Mouse (Mus musculus) liver, embryonic 11.5 days (tissue): ENCODE measurements around the gene Cbx3. TPM values are rescaled to one million over a fixed set of nuclear protein-coding genes. Genes with fewer than 3 reads are reported as not detected.

Source experiments
- ATAC-seq: fragments of 200-750 bp; cut with Nextera tagmentation; replicated peaks from 2 replicates; pipeline ENCODE4 v1.8.0; 2017; ENCODE audit warnings: moderate number of reproducible peaks, mild to moderate bottlenecking, moderate TSS enrichment, moderate library complexity; ENCODE audit not compliant: low FRiP score
- DNase-seq: peaks from one replicate; pipeline ENCODE4 v3.0.0-alpha.2; 2017; ENCODE audit warnings: low spot score
- H3K27ac ChIP-seq: fragments of 300-500 bp; sonication (generic); 2 replicates; pipeline ENCODE4 v1.5.1; 2014; ENCODE audit warnings: mild to moderate bottlenecking, low read depth, low read length, control low read depth
- H3K27me3 ChIP-seq: fragments of 300-500 bp; sonication (generic); replicated peaks from 2 replicates; pipeline ENCODE4 v1.6.1; 2014; ENCODE audit warnings: low read length, mixed read lengths; ENCODE audit not compliant: control insufficient read depth, insufficient read depth
- H3K36me3 ChIP-seq: fragments of 300-500 bp; sonication (generic); 2 replicates; pipeline ENCODE4 v1.6.1; 2014; ENCODE audit warnings: mild to moderate bottlenecking, low read length, moderate library complexity, mixed read lengths; ENCODE audit not compliant: control insufficient read depth, insufficient read depth
- H3K4me1 ChIP-seq: fragments of 300-500 bp; sonication (generic); replicated peaks from 2 replicates; pipeline ENCODE4 v1.6.1; 2014; ENCODE audit warnings: low read length, mixed read lengths; ENCODE audit not compliant: control insufficient read depth, insufficient read depth
- H3K4me2 ChIP-seq: fragments of 300-500 bp; sonication (generic); 2 replicates; pipeline ENCODE4 v1.6.1; 2014; ENCODE audit warnings: mild to moderate bottlenecking, control low read depth, moderate library complexity
- H3K4me3 ChIP-seq: fragments of 300-500 bp; sonication (generic); 2 replicates; pipeline ENCODE4 v1.5.1; 2014; ENCODE audit warnings: low read depth, low read length, control low read depth
- H3K9ac ChIP-seq: fragments of 300-500 bp; sonication (generic); 2 replicates; pipeline ENCODE4 v1.6.1; 2014; ENCODE audit warnings: low read depth, low read length, control low read depth
- H3K9me3 ChIP-seq: fragments of 300-500 bp; sonication (generic); 2 replicates; pipeline ENCODE4 v1.6.1; 2016; ENCODE audit warnings: low read length, inconsistent platforms, mixed read lengths; ENCODE audit not compliant: control insufficient read depth
- WGBS: fragments of 180-500 bp; shearing (Covaris S2); extraction: QIAGEN DNeasy Blood & Tissue Kit; methylation state at CpG from one replicate; pipeline ENCODE4 v1.1.7; 2014; 5-methylcytosine and 5-hydroxymethylcytosine counted together
- polyA plus RNA-seq: library from polyadenylated mRNA; unstranded; fragments of >200 nt; fragmentation: Nextera tagmentation; extraction: Ambion mirVana; gene quantifications from 2 replicates; pipeline ENCODE4 v1.2.1, GENCODE M21; 2014

Cbx3 gene
- polyA plus RNA-seq, 1 experiment from 2014 or later = 477 TPM

DNA sequence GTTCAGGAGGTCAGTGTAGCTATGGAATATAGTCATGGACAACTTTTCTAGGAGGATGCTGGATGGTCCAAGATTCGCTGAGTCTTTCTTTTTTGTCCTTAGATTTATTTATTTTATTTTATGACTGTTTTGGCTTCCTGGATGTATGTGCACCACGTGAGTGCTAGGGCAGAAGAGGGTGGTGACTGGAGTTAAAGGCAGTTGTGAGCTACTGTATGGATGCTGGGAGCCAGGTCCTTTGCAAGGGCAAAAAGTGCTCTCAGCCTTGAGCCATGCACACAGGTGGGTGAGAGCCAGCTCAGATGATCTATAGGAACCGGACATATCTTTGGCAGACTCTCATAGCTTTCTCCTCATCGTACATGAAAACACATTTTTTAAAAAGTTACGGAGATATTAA is 53.1 kb downstream of the Cbx3 start:
- no peak for ATAC-seq
- DNase-seq = no peak
- Histone ChIP-seq H3K36me3 (no peaks in the 10 kb centered on the region), H3K4me3 (peak overlapping the region; percentile 64), H3K4me2 (peak overlapping the region; percentile 87), H3K9me3 (no peaks in the 10 kb centered on the region), H3K4me1 (no peaks in the 10 kb centered on the region; the same call in 1 of the 2 replicates), H3K27me3 (0 out of 2 replicates have a peak, but pooled peaks cover 4% of the 10 kb centered on the region), H3K9ac (0 out of 2 replicates have a peak overlapping the region, but pooled peaks have one; percentile 3), H3K27ac (no peak overlapping the region)
- 27% methylated on average over 5 of the region's 5 CpGs for WGBS

DNA sequence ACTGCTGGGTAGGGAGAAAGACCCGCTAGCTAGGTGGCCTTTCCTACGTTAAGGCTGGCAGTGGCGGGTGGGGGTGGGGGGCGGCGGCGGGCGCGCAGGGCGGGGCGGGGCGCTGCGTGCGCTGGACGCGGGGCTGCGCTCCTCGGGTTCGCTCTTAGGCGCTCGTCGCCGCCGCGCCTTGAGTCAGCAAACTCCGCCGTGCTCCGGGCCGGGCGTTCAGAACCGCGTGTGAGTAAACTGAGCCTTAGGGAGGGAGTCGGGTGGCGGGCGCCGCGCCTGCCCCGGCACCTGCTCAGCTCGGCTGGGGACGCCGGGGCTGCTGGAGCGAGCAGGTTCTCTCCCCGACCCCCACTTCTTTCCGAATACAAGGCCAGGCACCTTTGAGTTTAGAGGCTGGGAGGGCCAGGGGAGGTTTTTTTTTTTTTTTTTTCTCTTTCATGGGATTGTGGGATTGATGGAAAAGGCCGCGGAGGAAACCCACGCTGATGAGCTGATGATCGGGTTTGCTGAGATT is 53.7 kb downstream of the Cbx3 start, which contains the start of gene Snx10:
Snx10 (plus strand) TSS at position 95 of the 514 bp plus-strand sequence.
- Histone ChIP-seq H3K36me3 (no peaks in the 10 kb centered on the region), H3K27me3 (0 out of 2 replicates have a peak, but pooled peaks cover 4% of the 10 kb centered on the region), H3K9me3 (no peaks in the 10 kb centered on the region), H3K9ac (peak within 1 kb of the TSS; percentile 57), H3K27ac (no peak within 1 kb of the TSS), H3K4me2 (peak within 1 kb of the TSS; percentile 87), H3K4me3 (peak within 1 kb of the TSS; percentile 64), H3K4me1 (no peaks in the 10 kb centered on the region; the same call in 1 of the 2 replicates)
- WGBS = 0% methylated on average over 47 of the region's 47 CpGs
- DNase-seq (peak; percentile 48), ATAC-seq (0 out of 2 replicates have a peak, but pooled peaks have one; percentile 23)

DNA sequence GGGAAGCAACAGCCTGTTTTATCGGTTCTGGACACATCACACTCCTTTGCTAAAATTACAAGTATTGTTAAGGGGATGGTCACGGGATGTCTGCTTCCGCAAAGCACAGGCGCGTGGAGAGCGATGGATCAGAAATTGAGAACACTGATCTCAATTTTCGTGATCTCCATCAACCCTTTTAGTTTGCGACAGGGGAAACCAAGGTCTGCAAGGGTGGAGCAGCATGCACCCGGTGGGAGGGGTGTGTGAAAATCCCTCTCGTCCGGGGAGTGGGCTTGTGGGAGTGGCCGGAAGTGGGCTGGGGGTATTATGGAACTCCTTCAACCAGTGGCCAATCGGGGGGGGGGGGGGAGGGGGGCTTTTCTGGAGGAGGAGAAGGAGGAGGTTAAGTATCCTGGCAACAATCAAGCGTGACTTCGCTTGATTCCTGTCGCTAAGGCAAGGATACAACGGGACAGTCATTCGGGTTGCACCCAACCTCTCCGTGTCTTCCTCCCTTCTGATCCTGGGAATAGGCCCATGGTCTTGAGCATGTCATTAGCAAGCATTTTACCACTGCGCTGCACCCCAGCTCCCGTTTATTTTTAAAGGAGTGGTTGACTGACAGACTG is 54.3 kb downstream of the Cbx3 start:
- Histone ChIP-seq H3K27ac (no peak overlapping the region), H3K4me1 (no peaks in the 10 kb centered on the region; the same call in 1 of the 2 replicates), H3K9me3 (no peaks in the 10 kb centered on the region), H3K9ac (peak overlapping the region; percentile 57), H3K27me3 (0 out of 2 replicates have a peak, but pooled peaks cover 4% of the 10 kb centered on the region), H3K4me2 (peak overlapping the region; percentile 87), H3K4me3 (peak overlapping the region; percentile 64), H3K36me3 (no peaks in the 10 kb centered on the region)
- WGBS = 2% methylated on average over 21 of the region's 21 CpGs
- ATAC-seq = peak; percentile 57; the same call in 1 of the 2 replicates
- DNase-seq = no peak

DNA sequence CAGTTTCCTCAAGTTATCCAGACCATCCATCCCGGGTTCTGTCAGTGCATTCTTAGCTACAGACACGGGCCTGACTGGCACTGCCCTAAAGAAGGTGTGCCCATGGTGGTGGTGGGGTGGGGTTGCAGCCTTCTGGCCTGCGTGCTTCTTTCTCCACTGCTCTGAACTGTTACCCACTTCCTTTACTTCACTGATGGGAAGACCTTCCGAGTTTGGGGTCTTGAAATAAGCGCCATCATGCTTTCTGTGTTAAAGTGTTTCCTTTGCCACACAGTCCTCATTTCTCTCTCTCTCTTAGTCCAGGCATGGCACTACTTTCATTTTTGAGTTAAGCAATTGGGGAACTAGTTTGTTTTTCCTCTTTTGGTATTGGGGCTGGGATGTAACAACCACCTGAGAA is 54.8 kb downstream of the Cbx3 start:
- H3K9ac ChIP-seq = no peak overlapping the region
- 32% methylated on average over 5 of the region's 5 CpGs for WGBS
- peak overlapping the region; percentile 87 for H3K4me2 ChIP-seq
- no peaks in the 10 kb centered on the region; the same call in 1 of the 2 replicates for H3K4me1 ChIP-seq
- H3K27me3 ChIP-seq = 0 out of 2 replicates have a peak, but pooled peaks cover 4% of the 10 kb centered on the region
- no peaks in the 10 kb centered on the region for H3K9me3 ChIP-seq
- DNase-seq (no peak), ATAC-seq (no peak)
- peak overlapping the region; percentile 64; the same call in 1 of the 2 replicates for H3K4me3 ChIP-seq
- H3K27ac ChIP-seq = no peak overlapping the region
- no peaks in the 10 kb centered on the region for H3K36me3 ChIP-seq

DNA sequence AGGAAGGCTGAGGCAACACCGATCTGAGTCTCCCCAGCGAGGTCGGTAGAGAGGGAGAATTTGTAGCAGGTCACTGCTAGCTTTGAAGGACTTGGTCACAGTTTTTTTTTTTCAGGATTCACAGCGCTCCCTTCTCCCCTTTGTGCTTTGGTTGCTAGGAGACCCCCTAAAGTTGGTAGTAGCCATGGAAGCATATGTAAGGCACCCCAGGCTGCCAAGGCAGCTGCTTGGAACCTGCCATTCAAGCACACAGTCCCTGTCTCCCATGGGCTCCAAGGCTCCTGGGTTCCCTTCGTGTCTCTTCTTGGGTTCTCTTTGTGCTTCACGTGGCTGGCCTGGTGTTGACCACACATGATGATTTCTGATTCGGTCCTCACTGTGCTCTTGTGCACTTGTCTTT is 59.3 kb downstream of the Cbx3 start:
- Histone ChIP-seq H3K9ac (no peak overlapping the region), H3K9me3 (no peaks in the 10 kb centered on the region), H3K4me2 (no peak overlapping the region), H3K27ac (no peak overlapping the region), H3K36me3 (no peaks in the 10 kb centered on the region), H3K4me3 (no peak overlapping the region), H3K27me3 (no peaks in the 10 kb centered on the region), H3K4me1 (no peaks in the 10 kb centered on the region)
- 78% methylated on average over 7 of the region's 7 CpGs for WGBS
- no peak for ATAC-seq
- DNase-seq = no peak

Other genes starting within 250 kb of the Cbx3 start
- gene Nfe2l3, start 37.7 kb upstream of the Cbx3 start, polyA plus RNA-seq = 0.36 and 0.99 TPM in 2 replicates
- gene Hnrnpa2b1, start 466 bp upstream of the Cbx3 start, polyA plus RNA-seq = 1,403 and 1,404 TPM in 2 replicates
- 8.5 and 11.1 TPM in 2 replicates for gene Snx10, start 53.5 kb downstream of the Cbx3 start, polyA plus RNA-seq